Mouse (Mus musculus) heart, postnatal 14 days (tissue): ENCODE data around the gene Desi1. TPM values are rescaled to one million over a fixed set of nuclear protein-coding genes. Genes with fewer than 3 reads are reported as not detected.
"Not testable (repeated sequence)": the region's sequence is repeated elsewhere in the genome, so short reads cannot be mapped to it uniquely, and the experiment has no call there.

Source experiments
- DNase-seq, 2 experiments: peaks; one replicate each; pipeline ENCODE4 v3.0.0; 2021 to 2022
- intact Hi-C: fragments of 180-260 bp; cut with DNase I; formaldehyde crosslinking; loops from one replicate; pipeline ENCODE4 v1.15.1; 2025
- total RNA-seq, 2 experiments: library from RNA; stranded (reverse); gene quantifications; 2 replicates each; pipeline ENCODE4 v1.2.3; 2021

The Desi1 gene
- total RNA-seq, 2 experiments from 2014 or later: 22.6 to 27.9 TPM

DNA sequence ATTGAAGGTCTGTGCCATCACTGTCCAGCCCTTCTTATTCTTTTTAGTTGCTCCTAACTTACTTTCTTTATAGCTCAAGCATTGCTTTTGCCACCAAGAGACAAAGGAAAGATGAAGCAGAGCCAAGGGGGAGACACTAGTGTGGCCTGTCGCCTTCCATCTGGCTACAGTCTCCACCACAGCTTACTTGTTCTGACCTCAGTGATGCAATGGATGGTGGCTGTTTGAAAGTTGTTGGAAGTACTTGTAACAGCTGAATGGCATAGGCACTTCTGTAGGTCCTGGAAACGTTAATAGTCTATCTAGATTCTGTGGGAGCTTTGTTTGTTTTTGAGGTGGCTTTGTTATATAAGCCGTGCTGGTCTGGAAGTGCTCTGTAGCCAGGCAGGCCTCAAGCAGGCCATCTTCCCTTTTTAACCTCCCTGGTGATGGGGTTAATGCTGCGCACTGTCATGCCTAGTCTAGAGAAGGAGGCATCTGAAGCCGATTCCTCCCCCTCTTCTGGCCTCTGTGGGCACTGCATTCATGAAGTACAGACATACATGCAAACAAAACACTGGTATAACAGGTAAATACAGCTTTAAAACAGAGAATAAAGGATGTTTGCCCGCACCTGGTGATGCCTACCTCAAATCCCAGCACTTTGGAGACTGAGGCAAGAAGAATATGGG is 9.6 kb downstream of the Desi1 start:
- no peak for DNase-seq
- intact Hi-C loops: no loop called here

DNA sequence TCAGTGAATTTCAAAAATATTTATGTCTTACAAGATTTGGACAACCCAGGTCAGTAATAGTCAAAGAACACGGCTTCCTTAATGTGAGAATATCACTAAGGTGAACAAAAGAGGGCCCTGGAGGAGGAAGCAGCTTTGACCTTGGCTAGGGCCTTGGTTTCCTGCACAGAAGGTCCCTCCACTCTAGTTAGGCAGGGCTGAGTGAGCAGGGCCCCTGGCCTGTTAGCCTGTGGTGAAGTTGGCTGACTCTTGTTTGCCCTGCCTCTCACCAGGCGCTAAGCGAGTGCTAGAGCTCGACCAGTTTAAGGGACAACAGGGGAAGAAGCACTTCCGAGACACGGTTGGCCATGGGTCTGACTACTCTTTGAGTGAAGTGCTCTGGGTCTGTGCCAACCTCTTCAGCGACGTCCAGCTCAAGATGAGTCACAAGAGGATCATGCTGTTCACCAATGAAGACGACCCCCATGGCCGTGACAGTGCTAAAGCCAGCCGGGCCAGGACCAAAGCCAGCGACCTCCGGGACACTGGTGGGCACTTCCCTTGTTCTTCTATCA is 11.1 kb downstream of the Desi1 start:
- intact Hi-C loops: no loop called here
- no peak for DNase-seq

DNA sequence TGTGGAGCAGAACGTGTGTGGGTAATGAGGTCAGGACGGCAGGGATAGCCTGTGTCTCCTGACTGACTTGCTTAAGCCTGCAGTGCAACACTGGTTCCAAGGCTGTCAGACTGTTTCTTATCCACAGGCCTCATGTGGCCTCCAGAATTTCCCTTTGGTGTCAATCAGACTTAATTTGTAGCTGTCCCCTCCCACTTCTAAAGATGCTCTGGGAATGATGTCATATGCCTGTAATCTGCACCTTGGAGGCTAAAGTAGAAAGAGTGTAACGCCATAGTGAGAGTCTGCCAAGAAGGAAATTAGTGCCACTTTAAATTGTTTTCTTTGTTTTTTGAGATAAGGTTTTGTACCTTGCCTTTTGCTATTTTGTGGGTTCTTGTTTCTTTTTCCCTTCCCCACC is 14.4 kb downstream of the Desi1 start:
- intact Hi-C loops: no loop called here
- no peak for DNase-seq

DNA sequence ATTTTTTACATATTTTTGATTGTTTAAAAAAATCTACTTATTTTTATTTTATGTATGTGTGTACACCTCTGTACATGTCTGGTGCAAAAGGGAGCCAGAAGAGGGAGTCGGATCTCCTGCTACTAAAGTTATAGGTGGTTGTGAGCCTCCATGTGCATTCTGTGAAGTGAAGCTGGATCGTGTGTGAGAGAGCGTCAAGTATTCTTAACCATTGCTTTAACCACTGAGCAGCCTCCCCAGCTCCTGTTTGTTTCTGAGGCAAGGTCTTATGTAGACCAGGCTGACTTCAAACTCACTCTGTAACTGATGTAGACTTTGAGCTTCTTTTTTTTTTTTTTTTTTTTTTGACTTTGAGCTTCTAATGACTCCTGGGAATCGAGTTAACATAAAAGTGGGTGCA is 16.2 kb downstream of the Desi1 start:
- intact Hi-C loops: no loop called here
- DNase-seq: no peak

- DNase-seq: no peak
- intact Hi-C loops: no loop called here
Observed at GRCm38 (mm10) chr15:82016830-82017229, 16.8 kb downstream of the Desi1 start.

- peak; percentile 99 for DNase-seq
- intact Hi-C loops: no loop called here
Observed at GRCm38 (mm10) chr15:82016101-82016808, 17.4 kb downstream of the Desi1 start.

DNA sequence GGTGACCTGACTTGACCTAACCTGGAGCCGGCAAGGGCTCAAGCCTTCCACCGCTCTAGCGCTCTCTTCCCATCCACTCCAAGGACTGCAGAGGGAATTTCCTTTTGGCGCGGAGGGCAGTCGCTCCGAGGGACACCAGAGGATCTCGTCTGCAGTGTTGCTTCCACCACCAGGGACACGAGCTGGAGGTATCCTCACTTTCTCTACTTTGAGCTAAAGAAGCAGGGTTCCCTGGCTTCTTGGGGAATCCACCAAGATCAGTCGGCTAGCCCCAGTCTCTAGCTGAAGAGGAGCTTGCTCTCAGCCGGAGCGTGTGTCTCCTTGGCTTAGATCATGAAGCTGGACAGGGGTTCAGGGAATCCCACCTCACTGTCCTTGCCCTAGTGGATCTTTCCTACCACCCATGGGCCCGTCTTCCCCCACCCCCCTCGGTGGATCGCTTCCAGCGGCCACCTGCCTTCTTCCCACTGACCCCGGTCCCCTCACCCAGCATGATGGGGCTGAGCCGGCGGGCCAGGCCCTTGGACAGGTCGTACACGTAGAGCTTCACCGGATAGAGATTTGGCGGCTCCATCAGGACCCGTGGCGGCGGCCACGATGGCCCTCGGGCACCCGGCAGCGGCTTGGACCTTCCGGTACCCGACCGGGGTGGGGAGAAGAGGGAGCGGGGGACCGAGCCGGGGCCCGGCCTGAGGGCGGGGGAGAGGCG is 18.1 kb downstream of the Desi1 start:
- intact Hi-C loops: no loop called here
- peak; percentile 23 to 33 for DNase-seq

DNA sequence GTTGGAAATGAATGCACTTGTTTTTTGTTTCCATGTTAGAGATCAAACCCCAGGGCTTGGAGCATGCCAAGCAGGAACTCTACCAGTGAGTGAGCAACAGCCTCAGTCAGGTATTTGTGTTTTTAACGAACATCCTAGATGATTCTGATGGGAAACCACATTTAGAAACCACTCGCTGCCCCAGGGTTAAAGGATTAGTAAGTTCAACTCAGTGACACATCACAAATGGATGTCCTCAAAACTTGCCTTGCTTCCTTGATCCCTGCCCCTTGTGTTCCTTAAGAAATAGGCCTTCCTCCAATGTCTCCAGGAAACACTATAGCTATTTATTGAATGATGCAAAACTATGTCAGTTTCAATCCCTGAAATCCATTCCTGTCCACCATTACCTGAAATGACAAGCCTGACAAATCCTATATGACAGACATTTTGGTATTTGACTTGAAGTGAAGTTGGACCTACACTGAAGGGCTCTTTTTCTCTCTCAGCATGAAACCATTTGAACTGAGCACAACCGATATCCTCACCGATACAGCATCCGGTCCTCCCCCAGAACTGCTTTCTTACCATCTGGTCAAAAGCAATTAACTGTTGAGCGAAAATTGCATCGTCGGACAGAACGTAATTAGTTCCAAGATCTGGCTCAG is 18.8 kb downstream of the Desi1 start:
- DNase-seq: no peak
- intact Hi-C loops: no loop called here

GRCm38 (mm10) chr15:82011947-82012346 is 21.7 kb downstream of the Desi1 start:
- no peak for DNase-seq

DNA sequence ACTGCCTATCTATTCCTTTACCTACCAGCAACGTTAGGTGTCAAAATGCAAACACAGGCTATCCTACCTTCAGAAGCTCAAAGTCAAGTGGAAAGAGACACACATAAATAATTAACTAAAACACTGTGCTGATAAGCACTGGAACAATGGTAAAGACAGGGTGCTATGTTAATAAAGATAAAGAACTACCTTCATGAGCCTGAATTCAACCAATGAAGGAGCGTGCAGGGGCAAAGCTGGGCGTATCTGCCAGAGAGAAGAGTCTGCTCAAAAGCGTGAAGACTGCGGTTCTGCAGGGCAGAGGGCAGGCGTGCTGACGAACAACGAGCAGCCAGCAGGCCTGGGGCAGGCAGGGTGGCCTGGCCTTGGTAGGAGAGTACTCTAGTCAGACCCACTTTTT is 29.4 kb downstream of the Desi1 start:
- DNase-seq: no peak

More at GRCm38 (mm10) chr15:82011947-82012346, 21.7 kb downstream of the Desi1 start:
- intact Hi-C loops: no loop called here

DNA sequence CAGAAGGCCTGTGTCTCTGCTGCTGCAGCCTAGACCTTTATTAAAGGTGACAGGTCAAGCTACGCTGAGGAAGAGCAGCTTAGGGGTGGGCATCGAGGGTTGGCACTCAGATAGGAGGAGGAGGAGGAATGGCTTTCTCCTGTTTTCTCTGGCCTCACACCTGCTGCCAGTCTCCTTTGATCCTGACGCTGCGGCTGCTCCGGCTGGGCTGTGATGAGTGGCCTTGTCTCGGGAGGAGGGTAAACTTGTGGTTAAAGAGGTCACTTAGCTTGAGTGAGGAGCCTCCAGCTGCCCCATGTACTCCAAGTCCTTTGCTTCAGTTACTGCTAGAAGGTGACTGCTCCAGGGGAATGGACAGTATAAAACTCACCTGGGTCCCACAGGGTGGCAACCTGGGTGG is 39.7 kb downstream of the Desi1 start:
- no peak for DNase-seq
- intact Hi-C loops: loop anchor here (10.0 kb wide), 2 partner anchors 49 to 169 kb away; no protein-coding TSS in a partner anchor

More for the DNA sequence above, 29.4 kb downstream of the Desi1 start:
- intact Hi-C loops: no loop called here

- intact Hi-C loops: loop anchor here (10.0 kb wide), 2 partner anchors 46 to 166 kb away; no protein-coding TSS in a partner anchor
- peak; percentile 6 to 17 for DNase-seq
Observed at GRCm38 (mm10) chr15:81990549-81990948, 43.1 kb downstream of the Desi1 start.

GRCm38 (mm10) chr15:81989371-81990062 is 44.1 kb downstream of the Desi1 start:
- intact Hi-C loops: loop anchor here (1.0 to 10.0 kb wide), 3 partner anchors 29 to 165 kb away; partner anchors contain the start of gene Pmm1
- DNase-seq: peak; percentile 86 to 93

GRCm38 (mm10) chr15:81987646-81988045 is 46.0 kb downstream of the Desi1 start, which contains the start of gene Xrcc6:
TSS of gene Xrcc6 (plus strand) at chr15:81987835.
- DNase-seq: no peak
- intact Hi-C loops: no loop called here

GRCm38 (mm10) chr15:81985267-81986161 is 48.1 kb downstream of the Desi1 start:
- intact Hi-C loops: no loop called here
- DNase-seq: no peak

DNA sequence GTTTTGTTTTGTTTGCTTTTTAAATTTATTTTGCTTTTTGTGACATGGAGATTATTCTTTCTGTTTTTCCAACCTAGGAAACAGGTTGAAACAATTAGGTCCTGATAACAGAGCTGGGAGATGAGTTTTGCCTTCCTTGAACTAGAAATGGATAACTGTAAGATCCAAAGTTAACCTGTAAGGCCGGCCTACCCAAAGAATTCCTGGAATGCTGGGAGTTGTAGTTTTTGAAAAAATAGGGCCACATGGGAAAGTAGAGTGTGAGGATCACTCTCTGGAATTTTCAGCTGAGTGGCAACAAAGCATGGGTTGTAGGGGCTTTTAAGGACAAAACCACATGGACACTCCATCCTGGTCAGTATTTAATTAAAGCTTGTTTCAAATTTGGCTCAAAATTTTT is 51.5 kb downstream of the Desi1 start:
- no peak for DNase-seq
- intact Hi-C loops: no loop called here

GRCm38 (mm10) chr15:81980321-81980720 is 53.3 kb downstream of the Desi1 start, which contains the start of gene 1700029P11Rik:
TSS of gene 1700029P11Rik (plus strand) at chr15:81980540.
- DNase-seq: no peak
- intact Hi-C loops: no loop called here

DNA sequence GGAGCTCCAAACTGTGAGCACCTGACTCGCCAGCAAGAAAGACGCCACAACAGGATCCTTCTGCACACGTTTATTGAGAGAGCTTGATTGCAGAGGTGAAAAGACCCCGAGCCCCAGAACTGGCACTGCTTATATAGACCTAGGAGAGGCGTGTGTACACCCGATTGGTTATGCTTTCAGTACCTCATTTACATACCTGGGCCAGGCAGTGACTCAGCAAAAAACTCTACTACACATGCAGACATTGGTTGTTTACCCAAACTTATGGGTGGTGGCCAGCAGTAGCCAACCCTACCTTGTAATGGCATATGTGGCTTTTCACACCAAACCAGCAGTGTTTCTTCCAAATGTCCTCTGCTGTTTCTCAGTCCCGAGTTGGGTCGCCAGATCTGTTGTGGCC is 58.5 kb downstream of the Desi1 start:
- intact Hi-C loops, DNase-seq: not testable (repeated sequence)

DNA sequence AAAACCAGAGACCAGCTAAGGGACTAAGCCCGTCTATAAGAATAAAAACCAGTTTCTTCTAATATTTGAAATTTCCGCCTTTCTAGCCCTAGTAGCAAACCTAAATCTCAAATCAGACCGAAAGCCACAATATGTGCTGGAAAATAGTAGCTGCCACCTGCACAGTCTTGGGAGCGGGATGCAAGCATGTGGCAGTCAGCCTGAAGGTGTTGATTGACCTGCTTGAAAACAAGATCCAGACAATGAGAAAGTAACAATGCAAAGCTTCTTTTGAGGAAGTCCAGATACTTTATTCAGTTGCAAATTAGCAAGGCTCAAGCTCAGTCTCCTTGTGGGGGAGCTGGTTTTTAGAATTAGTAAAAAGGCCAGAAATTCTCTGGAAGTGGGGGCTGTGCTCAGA is 63.2 kb downstream of the Desi1 start:
- intact Hi-C loops, DNase-seq: not testable (repeated sequence)
